Mouse (Mus musculus) cerebellum, adult 2 months (tissue): ENCODE data around the gene Spn.

Source experiments
- CTCF ChIP-seq: fragments of 200-500 bp; IDR thresholded peaks from 2 replicates; pipeline ENCODE4 v1.5.1; 2011; ENCODE audit warnings: low read depth, mild to moderate bottlenecking, control low read depth, low read length, moderate library complexity, borderline replicate concordance; ENCODE audit not compliant: insufficient read depth
- POLR2A ChIP-seq: fragments of 200-500 bp; IDR thresholded peaks from 2 replicates; pipeline ENCODE4 v1.6.1; 2011; ENCODE audit warnings: low read length, control low read depth, borderline replicate concordance; ENCODE audit not compliant: insufficient read depth

DNA sequence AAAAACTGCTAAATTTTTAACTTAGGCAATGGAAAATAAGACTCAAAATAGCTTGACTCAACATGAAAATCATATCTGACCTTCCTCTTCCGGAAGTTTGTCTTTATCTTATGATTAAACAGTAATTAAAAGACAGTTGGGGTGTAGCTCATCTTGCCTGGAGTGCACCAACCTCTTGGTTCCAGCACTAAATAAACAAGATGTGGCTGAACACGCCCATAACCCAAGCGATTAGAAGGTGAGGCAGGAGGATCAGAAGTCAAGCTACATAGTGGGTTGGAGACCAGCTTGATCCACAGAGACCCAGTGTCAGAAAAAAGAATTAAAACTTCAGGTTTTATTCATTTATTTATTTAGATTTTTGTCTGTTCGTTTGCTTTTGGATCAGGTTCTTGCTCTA is 53.9 kb downstream of the Spn start:
- no peak for TF ChIP-seq POLR2A
- TF ChIP-seq CTCF = no peak
